Mouse (Mus musculus) stomach, postnatal 0 days (tissue): Measurements from ENCODE around the gene Mrpl42.

Experiments used
- CTCF ChIP-seq: IDR thresholded peaks from 2 replicates; pipeline ENCODE4 v1.5.1; 2016; ENCODE audit warnings: antibody characterized with exemption, low read depth, mild to moderate bottlenecking, moderate library complexity
- EP300 ChIP-seq: optimal IDR thresholded peaks from 2 replicates; pipeline ENCODE3; 2016; ENCODE audit warnings: antibody characterized with exemption

DNA sequence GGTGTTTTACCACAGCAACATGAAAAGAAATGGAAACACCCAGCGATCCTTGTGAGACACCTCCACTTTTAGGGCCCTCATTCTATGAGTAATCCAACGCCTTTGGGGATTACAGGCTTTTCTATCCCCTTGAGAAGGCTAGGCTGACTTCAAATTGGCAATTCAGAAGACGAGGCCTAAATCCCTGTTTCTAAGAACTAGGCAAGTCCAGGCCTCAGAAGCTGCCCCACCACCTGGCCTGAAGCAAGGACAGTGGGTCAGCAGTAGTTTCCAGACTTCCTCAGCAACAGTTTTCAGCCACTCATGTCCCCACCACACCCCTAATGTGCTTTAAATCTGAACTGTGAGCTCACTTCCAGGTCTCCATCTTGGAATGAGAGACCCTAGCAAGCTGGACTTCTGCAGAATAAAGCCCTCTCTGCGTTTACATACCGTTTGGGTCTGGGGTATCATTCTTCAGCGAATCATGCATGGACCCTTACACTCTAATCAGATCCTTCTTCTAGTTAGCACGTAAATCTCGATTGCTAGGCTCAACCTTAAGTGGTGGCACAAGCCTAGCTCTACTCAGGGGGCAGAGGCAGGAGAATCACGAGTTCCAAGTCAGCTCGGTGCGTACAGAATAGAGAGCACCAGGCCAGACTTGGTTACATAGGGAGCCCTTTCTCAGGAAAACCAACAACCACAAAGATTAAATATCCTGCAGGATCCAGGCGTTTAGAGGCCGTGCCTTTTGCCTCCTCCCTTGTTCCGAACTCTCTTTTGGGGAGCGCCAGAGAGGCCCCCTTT lies 12.2 kb upstream of the Mrpl42 start:
- no peak for TF ChIP-seq CTCF
- no peak for TF ChIP-seq EP300
